Mouse (Mus musculus): ENCODE measurements around the gene Myo3b. TPM values are rescaled to one million over a fixed set of nuclear protein-coding genes. Genes with fewer than 3 reads are reported as not detected.

The Myo3b gene
- polyA plus RNA-seq, 1 experiment from 2014 or later = 0.39 TPM

GRCm38 (mm10) chr2:70261703-70262564 lies 223.0 kb downstream of the Myo3b start:
- Histone ChIP-seq H3K4me3 (ENCODE audit: low read length) (no peak overlapping the region), H3K4me1 (ENCODE audit: control insufficient read depth, insufficient read depth, low read length) (peaks cover 2% of the 10 kb centered on the region), H3K4me2 (ENCODE audit: low read depth, low read length) (no peak overlapping the region), H3K9me3 (replicated peaks; ENCODE audit: control insufficient read depth, low read length) (no peaks in the 10 kb centered on the region), H3K9ac (ENCODE audit: low read length) (no peak overlapping the region), H3K36me3 (ENCODE audit: control insufficient read depth, insufficient read depth) (no peaks in the 10 kb centered on the region), H3K27me3 (ENCODE audit: control insufficient read depth, insufficient read depth, low read length) (peaks cover 6% of the 10 kb centered on the region; the same call in 1 of the 2 replicates), H3K27ac (ENCODE audit: low read length) (no peak overlapping the region)
- 0 out of 2 replicates have a peak, but pooled peaks have one; percentile 45 for ATAC-seq (replicated peaks; ENCODE audit: extremely low read depth, insufficient read depth, low FRiP score)
- WGBS = 53% methylated on average over 8 of the region's 8 CpGs

GRCm38 (mm10) chr2:70262565-70263082 lies 223.7 kb downstream of the Myo3b start:
- H3K4me3 ChIP-seq (ENCODE audit: low read length) = no peak overlapping the region
- 11% methylated on average over 9 of the region's 9 CpGs for WGBS
- ATAC-seq (replicated peaks; ENCODE audit: extremely low read depth, insufficient read depth, low FRiP score) = no peak
- H3K4me1 ChIP-seq (ENCODE audit: control insufficient read depth, insufficient read depth, low read length) = peaks cover 2% of the 10 kb centered on the region
- no peak overlapping the region for H3K4me2 ChIP-seq (ENCODE audit: low read depth, low read length)
- no peaks in the 10 kb centered on the region for H3K36me3 ChIP-seq (ENCODE audit: control insufficient read depth, insufficient read depth)
- H3K27me3 ChIP-seq (ENCODE audit: control insufficient read depth, insufficient read depth, low read length) = peaks cover 6% of the 10 kb centered on the region; the same call in 1 of the 2 replicates
- no peaks in the 10 kb centered on the region for H3K9me3 ChIP-seq (replicated peaks; ENCODE audit: control insufficient read depth, low read length)
- H3K9ac ChIP-seq (ENCODE audit: low read length) = no peak overlapping the region
- H3K27ac ChIP-seq (ENCODE audit: low read length) = no peak overlapping the region

- Histone ChIP-seq H3K4me2 (ENCODE audit: low read depth, low read length) (no peak overlapping the region), H3K9me3 (replicated peaks; ENCODE audit: control insufficient read depth, low read length) (no peaks in the 10 kb centered on the region), H3K27me3 (ENCODE audit: control insufficient read depth, insufficient read depth, low read length) (no peaks in the 10 kb centered on the region), H3K27ac (ENCODE audit: low read length) (no peak overlapping the region), H3K9ac (ENCODE audit: low read length) (no peak overlapping the region), H3K36me3 (ENCODE audit: control insufficient read depth, insufficient read depth) (no peaks in the 10 kb centered on the region), H3K4me3 (ENCODE audit: low read length) (no peak overlapping the region), H3K4me1 (ENCODE audit: control insufficient read depth, insufficient read depth, low read length) (no peaks in the 10 kb centered on the region)
- WGBS = 22% methylated on average over 13 of the region's 13 CpGs
- ATAC-seq (replicated peaks; ENCODE audit: extremely low read depth, insufficient read depth, low FRiP score) = no peak
Measured at GRCm38 (mm10) chr2:70278425-70279277, 239.7 kb downstream of the Myo3b start.

- no peak for ATAC-seq (replicated peaks; ENCODE audit: extremely low read depth, insufficient read depth, low FRiP score)
- no peak overlapping the region for H3K4me3 ChIP-seq (ENCODE audit: low read length)
- H3K4me2 ChIP-seq (ENCODE audit: low read depth, low read length) = no peak overlapping the region
- no peaks in the 10 kb centered on the region for H3K36me3 ChIP-seq (ENCODE audit: control insufficient read depth, insufficient read depth)
- H3K4me1 ChIP-seq (ENCODE audit: control insufficient read depth, insufficient read depth, low read length) = no peaks in the 10 kb centered on the region
- H3K9ac ChIP-seq (ENCODE audit: low read length) = no peak overlapping the region
- no peaks in the 10 kb centered on the region for H3K27me3 ChIP-seq (ENCODE audit: control insufficient read depth, insufficient read depth, low read length)
- no peaks in the 10 kb centered on the region for H3K9me3 ChIP-seq (replicated peaks; ENCODE audit: control insufficient read depth, low read length)
- 75% methylated on average over 1 of the region's 1 CpGs for WGBS
- no peak overlapping the region for H3K27ac ChIP-seq (ENCODE audit: low read length)
Measured at GRCm38 (mm10) chr2:70284109-70284508, 245.2 kb downstream of the Myo3b start.

- Histone ChIP-seq H3K36me3 (ENCODE audit: control insufficient read depth, insufficient read depth) (no peaks in the 10 kb centered on the region), H3K4me1 (ENCODE audit: control insufficient read depth, insufficient read depth, low read length) (peaks cover 8% of the 10 kb centered on the region), H3K9ac (ENCODE audit: low read length) (no peak overlapping the region), H3K9me3 (replicated peaks; ENCODE audit: control insufficient read depth, low read length) (no peaks in the 10 kb centered on the region), H3K4me2 (ENCODE audit: low read depth, low read length) (peak overlapping the region; percentile 15; the same call in 1 of the 2 replicates), H3K27me3 (ENCODE audit: control insufficient read depth, insufficient read depth, low read length) (no peaks in the 10 kb centered on the region), H3K27ac (ENCODE audit: low read length) (no peak overlapping the region), H3K4me3 (ENCODE audit: low read length) (no peak overlapping the region)
- ATAC-seq (replicated peaks; ENCODE audit: extremely low read depth, insufficient read depth, low FRiP score) = no peak; the same call in 1 of the 2 replicates
- WGBS = 12% methylated on average over 5 of the region's 5 CpGs
Measured at GRCm38 (mm10) chr2:70291063-70291462, 252.1 kb downstream of the Myo3b start.

- H3K4me3 ChIP-seq (ENCODE audit: low read length) = no peak overlapping the region
- no peak overlapping the region for H3K9ac ChIP-seq (ENCODE audit: low read length)
- H3K4me2 ChIP-seq (ENCODE audit: low read depth, low read length) = no peak overlapping the region
- 41% methylated on average over 3 of the region's 3 CpGs for WGBS
- no peaks in the 10 kb centered on the region for H3K27me3 ChIP-seq (ENCODE audit: control insufficient read depth, insufficient read depth, low read length)
- H3K27ac ChIP-seq (ENCODE audit: low read length) = no peak overlapping the region
- no peaks in the 10 kb centered on the region for H3K9me3 ChIP-seq (replicated peaks; ENCODE audit: control insufficient read depth, low read length)
- no peaks in the 10 kb centered on the region for H3K36me3 ChIP-seq (ENCODE audit: control insufficient read depth, insufficient read depth)
- peaks cover 8% of the 10 kb centered on the region for H3K4me1 ChIP-seq (ENCODE audit: control insufficient read depth, insufficient read depth, low read length)
- no peak for ATAC-seq (replicated peaks; ENCODE audit: extremely low read depth, insufficient read depth, low FRiP score)
Measured at GRCm38 (mm10) chr2:70292776-70293175, 253.8 kb downstream of the Myo3b start.

- Histone ChIP-seq H3K36me3 (ENCODE audit: control insufficient read depth, insufficient read depth) (no peaks in the 10 kb centered on the region), H3K4me1 (ENCODE audit: control insufficient read depth, insufficient read depth, low read length) (no peaks in the 10 kb centered on the region), H3K4me2 (ENCODE audit: low read depth, low read length) (no peak overlapping the region), H3K27me3 (ENCODE audit: control insufficient read depth, insufficient read depth, low read length) (no peaks in the 10 kb centered on the region), H3K9me3 (replicated peaks; ENCODE audit: control insufficient read depth, low read length) (no peaks in the 10 kb centered on the region), H3K27ac (ENCODE audit: low read length) (no peak overlapping the region), H3K4me3 (ENCODE audit: low read length) (no peak overlapping the region), H3K9ac (ENCODE audit: low read length) (no peak overlapping the region)
- no peak for ATAC-seq (replicated peaks; ENCODE audit: extremely low read depth, insufficient read depth, low FRiP score)
Measured at GRCm38 (mm10) chr2:70302905-70303304, 264.0 kb downstream of the Myo3b start.

- 23% methylated on average over 9 of the region's 9 CpGs for WGBS
- H3K4me2 ChIP-seq (ENCODE audit: low read depth, low read length) = peak overlapping the region; percentile 49
- H3K4me3 ChIP-seq (ENCODE audit: low read length) = peak overlapping the region; percentile 26
- no peaks in the 10 kb centered on the region for H3K9me3 ChIP-seq (replicated peaks; ENCODE audit: control insufficient read depth, low read length)
- H3K27ac ChIP-seq (ENCODE audit: low read length) = peak overlapping the region; percentile 23
- H3K9ac ChIP-seq (ENCODE audit: low read length) = no peak overlapping the region
- H3K27me3 ChIP-seq (ENCODE audit: control insufficient read depth, insufficient read depth, low read length) = no peaks in the 10 kb centered on the region
- H3K4me1 ChIP-seq (ENCODE audit: control insufficient read depth, insufficient read depth, low read length) = peaks cover 30% of the 10 kb centered on the region
- ATAC-seq (replicated peaks; ENCODE audit: extremely low read depth, insufficient read depth, low FRiP score) = peak; percentile 71
- no peaks in the 10 kb centered on the region for H3K36me3 ChIP-seq (ENCODE audit: control insufficient read depth, insufficient read depth)
Measured at GRCm38 (mm10) chr2:70315125-70315524, 276.2 kb downstream of the Myo3b start.

Measured in heart, embryonic 16.5 days (tissue).